Mouse (Mus musculus) E14TG2a.4 (cell line): Measurements from ENCODE around the gene Rab29.
"Not testable (repeated sequence)": the region's sequence is repeated elsewhere in the genome, so short reads cannot be mapped to it uniquely, and the experiment has no call there.

ENCODE experiments used
- H3K27me3 ChIP-seq: 2 replicates; pipeline ENCODE4 v1.6.1; 2014; ENCODE audit warnings: low read length, control low read depth; ENCODE audit not compliant: insufficient read depth
- H3K36me3 ChIP-seq: 2 replicates; pipeline ENCODE4 v1.6.1; 2014; ENCODE audit warnings: low read length, control low read depth; ENCODE audit not compliant: insufficient read depth
- H3K4me1 ChIP-seq: replicated peaks from 2 replicates; pipeline ENCODE4 v1.6.1; 2014; ENCODE audit warnings: low read depth, low read length, control low read depth
- H3K4me3 ChIP-seq: replicated peaks from 2 replicates; pipeline ENCODE4 v1.5.1; 2014; ENCODE audit warnings: mild to moderate bottlenecking, low read length
- H3K9me3 ChIP-seq: 2 replicates; pipeline ENCODE4 v1.6.1; 2014; ENCODE audit warnings: low read length, control low read depth
- CTCF ChIP-seq: conservative IDR thresholded peaks from 2 replicates; pipeline ENCODE4 v1.5.1; 2014; ENCODE audit warnings: low read length
- NANOG ChIP-seq: IDR thresholded peaks from 2 replicates; pipeline ENCODE4 v1.6.1; 2014; ENCODE audit warnings: borderline replicate concordance, low read length, mixed read lengths
- POU5F1 ChIP-seq: IDR thresholded peaks from 2 replicates; pipeline ENCODE4 v1.6.1; 2014; ENCODE audit warnings: low read length, borderline replicate concordance

Gene Rab29

DNA sequence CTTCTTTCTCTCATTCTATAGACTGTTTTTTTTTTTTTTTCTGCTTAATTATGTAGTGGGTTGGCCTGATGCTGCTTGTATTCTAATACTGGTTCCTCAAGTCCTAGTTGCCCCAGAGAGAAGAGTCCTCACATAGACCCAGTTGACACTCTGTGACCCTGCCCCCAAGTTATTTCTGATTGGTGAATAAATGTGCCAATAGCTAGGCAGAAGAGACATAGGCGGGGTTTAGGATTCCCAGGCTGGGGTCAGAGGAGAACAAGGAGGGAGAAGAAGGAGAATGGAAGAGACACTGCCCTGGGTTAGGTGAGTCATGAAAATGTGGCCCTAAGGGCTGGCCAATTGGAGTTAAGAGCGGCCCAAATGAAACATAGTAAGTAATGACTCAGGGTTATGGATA is 12.8 kb downstream of the Rab29 start:
- no peaks in the 10 kb centered on the region for H3K36me3 ChIP-seq
- TF ChIP-seq NANOG, result no peak
- no peak for TF ChIP-seq POU5F1
- no peak for TF ChIP-seq CTCF
- no peak overlapping the region for H3K4me3 ChIP-seq
- peaks cover 56% of the 10 kb centered on the region for H3K4me1 ChIP-seq
- no peaks in the 10 kb centered on the region for H3K27me3 ChIP-seq
- H3K9me3 ChIP-seq, result no peaks in the 10 kb centered on the region

DNA sequence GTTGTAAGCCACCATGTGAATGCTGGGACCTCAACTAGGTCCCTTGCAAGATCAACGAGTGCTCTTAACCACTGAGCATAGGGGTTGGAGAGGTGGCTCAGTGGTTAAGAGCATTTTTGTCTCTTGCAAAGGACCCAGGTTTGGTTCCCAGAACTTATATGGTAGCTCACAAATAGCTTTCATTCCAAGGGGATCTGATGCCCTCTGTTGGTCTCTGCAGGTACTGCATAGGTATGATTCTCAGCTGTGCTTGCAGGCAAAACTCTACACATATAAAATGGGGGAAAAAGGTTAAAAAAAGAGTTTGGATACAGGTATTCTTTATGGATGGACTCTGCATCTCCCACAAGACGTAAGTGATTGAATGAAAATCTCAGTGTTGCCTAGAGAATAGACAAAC is 15.8 kb downstream of the Rab29 start:
- TF ChIP-seq NANOG, result no peak
- TF ChIP-seq CTCF, result peak; percentile 98
- Histone ChIP-seq H3K4me1 (peaks cover 85% of the 10 kb centered on the region), H3K36me3 (0 out of 2 replicates have a peak, but pooled peaks cover under 1% of the 10 kb centered on the region), H3K9me3 (no peaks in the 10 kb centered on the region; the same call in 1 of the 2 replicates), H3K4me3 (no peak overlapping the region), H3K27me3 (no peaks in the 10 kb centered on the region)

- peaks cover 9% of the 10 kb centered on the region for H3K36me3 ChIP-seq
- no peak for TF ChIP-seq CTCF
- no peak for TF ChIP-seq NANOG
- TF ChIP-seq POU5F1, result no peak
- peaks cover 93% of the 10 kb centered on the region for H3K4me1 ChIP-seq
- H3K27me3 ChIP-seq, result no peaks in the 10 kb centered on the region
- no peaks in the 10 kb centered on the region; the same call in 1 of the 2 replicates for H3K9me3 ChIP-seq
- H3K4me3 ChIP-seq, result no peak overlapping the region
These were observed 19.1 kb downstream of the Rab29 start for GRCm38 (mm10) chr1:131886173-131886572.

- TF ChIP-seq CTCF (no peak), POU5F1 (no peak), NANOG (no peak)
- peaks cover 92% of the 10 kb centered on the region for H3K4me1 ChIP-seq
- no peaks in the 10 kb centered on the region; the same call in 1 of the 2 replicates for H3K9me3 ChIP-seq
- peaks cover 9% of the 10 kb centered on the region for H3K36me3 ChIP-seq
- no peak overlapping the region for H3K4me3 ChIP-seq
- no peaks in the 10 kb centered on the region for H3K27me3 ChIP-seq
These were observed 19.6 kb downstream of the Rab29 start for GRCm38 (mm10) chr1:131886641-131887040.

GRCm38 (mm10) chr1:131890043-131890658 is 23.1 kb downstream of the Rab29 start:
- Histone ChIP-seq H3K27me3 (no peaks in the 10 kb centered on the region), H3K4me1 (peaks cover 79% of the 10 kb centered on the region), H3K9me3 (peaks cover 7% of the 10 kb centered on the region), H3K4me3 (peak overlapping the region; percentile 78), H3K36me3 (peaks cover 9% of the 10 kb centered on the region)
- peak; percentile 93 for TF ChIP-seq NANOG
- no peak for TF ChIP-seq CTCF

DNA sequence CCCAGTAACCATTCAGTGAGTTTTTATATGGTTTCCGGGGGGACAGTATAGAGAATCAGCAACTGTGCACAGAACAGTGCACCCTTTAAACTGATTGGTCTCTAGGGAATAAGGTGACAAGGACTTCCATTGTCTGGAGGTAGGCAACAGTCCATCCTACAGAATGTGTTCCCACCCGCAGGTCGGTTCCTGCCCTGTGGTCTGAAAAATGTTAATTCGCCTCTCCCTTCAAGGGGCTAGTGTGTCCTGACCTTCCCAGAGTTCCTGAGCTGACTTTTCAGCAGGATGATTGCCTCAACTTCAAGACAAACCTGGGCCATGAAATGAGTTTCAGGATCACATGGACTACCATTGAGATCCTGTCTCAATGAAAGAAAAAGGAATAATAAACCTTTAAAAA is 24.4 kb downstream of the Rab29 start:
- peaks cover 70% of the 10 kb centered on the region for H3K4me1 ChIP-seq
- no peaks in the 10 kb centered on the region for H3K27me3 ChIP-seq
- peaks cover 13% of the 10 kb centered on the region; the same call in 1 of the 2 replicates for H3K9me3 ChIP-seq
- no peak for TF ChIP-seq POU5F1
- TF ChIP-seq NANOG, result no peak
- no peak for TF ChIP-seq CTCF
- peak overlapping the region; percentile 78 for H3K4me3 ChIP-seq
- H3K36me3 ChIP-seq, result peaks cover 9% of the 10 kb centered on the region

- peaks cover 57% of the 10 kb centered on the region for H3K4me1 ChIP-seq
- H3K4me3 ChIP-seq, result no peak overlapping the region
- no peaks in the 10 kb centered on the region for H3K36me3 ChIP-seq
- H3K9me3 ChIP-seq, result no peaks in the 10 kb centered on the region
- H3K27me3 ChIP-seq, result no peaks in the 10 kb centered on the region
- TF ChIP-seq NANOG (no peak), POU5F1 (no peak), CTCF (no peak)
These were observed 35.7 kb downstream of the Rab29 start for GRCm38 (mm10) chr1:131902679-131903078.

DNA sequence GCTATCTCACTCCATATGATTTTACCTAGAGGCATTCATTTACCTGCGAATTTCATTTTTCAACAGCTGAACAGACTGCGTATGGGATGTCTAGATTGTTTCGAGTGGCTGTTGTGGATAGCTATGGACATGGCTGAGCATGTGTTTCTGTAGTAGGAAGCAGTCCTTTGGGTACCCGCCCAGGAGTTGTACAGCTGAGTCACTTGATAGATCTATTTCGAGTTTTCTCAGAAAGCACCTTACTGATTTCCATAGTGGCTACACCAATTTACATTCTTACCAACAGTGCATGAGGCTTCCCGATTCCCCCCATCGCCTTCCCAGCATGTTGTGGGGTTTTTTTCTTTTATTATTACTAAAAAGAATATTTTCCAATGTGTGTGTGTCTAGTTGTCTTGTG is 36.2 kb downstream of the Rab29 start:
- Histone ChIP-seq H3K4me1 (peaks cover 62% of the 10 kb centered on the region), H3K27me3 (no peaks in the 10 kb centered on the region)
- TF ChIP-seq NANOG (no peak), POU5F1 (no peak), CTCF (no peak)

GRCm38 (mm10) chr1:131905497-131905896 is 38.5 kb downstream of the Rab29 start:
- no peaks in the 10 kb centered on the region for H3K9me3 ChIP-seq
- no peaks in the 10 kb centered on the region for H3K27me3 ChIP-seq
- H3K4me1 ChIP-seq, result peaks cover 62% of the 10 kb centered on the region
- H3K4me3 ChIP-seq, result no peak overlapping the region
- TF ChIP-seq CTCF (peak; percentile 62), NANOG (no peak), POU5F1 (no peak)
- no peaks in the 10 kb centered on the region for H3K36me3 ChIP-seq

More for the DNA sequence above, 36.2 kb downstream of the Rab29 start:
- H3K36me3 ChIP-seq, result no peaks in the 10 kb centered on the region
- H3K9me3 ChIP-seq, result no peaks in the 10 kb centered on the region
- H3K4me3 ChIP-seq, result no peak overlapping the region

- no peak for TF ChIP-seq NANOG
- no peak for TF ChIP-seq CTCF
- TF ChIP-seq POU5F1, result no peak
- peaks cover 59% of the 10 kb centered on the region for H3K4me1 ChIP-seq
- no peaks in the 10 kb centered on the region for H3K9me3 ChIP-seq
- no peak overlapping the region for H3K4me3 ChIP-seq
- H3K36me3 ChIP-seq, result peaks cover 7% of the 10 kb centered on the region
- no peaks in the 10 kb centered on the region for H3K27me3 ChIP-seq
These were observed 41.4 kb downstream of the Rab29 start for GRCm38 (mm10) chr1:131908456-131908855.

- H3K9me3 ChIP-seq, H3K27me3 ChIP-seq, H3K4me3 ChIP-seq: not testable (repeated sequence)
- H3K36me3 ChIP-seq, result peaks cover 12% of the 10 kb centered on the region
- peaks cover 60% of the 10 kb centered on the region for H3K4me1 ChIP-seq
These were observed 42.2 kb downstream of the Rab29 start for GRCm38 (mm10) chr1:131909236-131909635.
